Mouse (Mus musculus) adrenal gland, postnatal 0 days (tissue): Measurements from ENCODE around the gene Dnajc19. TPM values are rescaled to one million over a fixed set of nuclear protein-coding genes. Genes with fewer than 3 reads are reported as not detected.

ENCODE experiments used
- polyA plus RNA-seq: library from polyadenylated mRNA; unstranded; fragments of >200 nt; fragmentation: Nextera tagmentation; extraction: Ambion mirVana; gene quantifications from 2 replicates; pipeline ENCODE4 v1.2.1, GENCODE M21; 2015

Gene Dnajc19
- polyA plus RNA-seq = 288 and 496 TPM in 2 replicates

DNA sequence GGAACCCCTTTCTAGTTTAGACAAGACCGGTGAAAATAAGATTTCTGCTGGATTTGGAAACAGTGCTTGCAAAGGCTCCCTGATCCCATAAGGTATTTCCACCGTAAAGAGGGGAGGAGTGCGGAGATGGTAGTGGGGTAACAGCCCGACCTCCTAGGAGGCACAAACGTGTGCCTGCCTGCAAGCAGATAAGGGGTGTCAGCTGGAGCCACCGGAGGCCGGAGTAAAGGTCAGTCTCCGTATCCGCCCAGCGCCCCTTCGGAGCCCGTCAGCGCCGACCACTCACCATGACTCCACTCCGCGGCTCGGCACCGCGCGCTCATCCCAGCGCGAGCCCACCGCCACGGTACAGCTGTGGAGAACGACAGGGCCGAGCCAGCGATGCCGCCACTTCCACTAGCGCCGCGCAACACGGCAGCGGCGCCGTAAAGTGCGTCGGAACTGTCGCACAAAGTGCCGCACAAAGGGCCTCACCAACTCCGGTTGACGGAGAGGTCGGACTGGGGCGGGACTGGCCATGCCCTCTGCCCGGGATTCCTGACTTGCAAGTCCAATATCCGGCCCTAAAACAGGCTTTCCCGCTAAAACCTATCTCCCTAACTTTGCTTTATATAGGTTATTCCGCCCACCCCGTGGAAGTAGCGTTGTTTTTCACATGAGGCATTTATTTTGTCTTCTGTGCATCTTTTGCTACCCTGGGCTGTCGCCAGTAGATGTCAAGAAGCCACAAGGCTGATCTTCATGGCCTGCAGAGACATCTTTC lies at the start of gene Dnajc19:
Dnajc19 (minus strand) TSS at position 422 of the 763 bp plus-strand sequence.

DNA sequence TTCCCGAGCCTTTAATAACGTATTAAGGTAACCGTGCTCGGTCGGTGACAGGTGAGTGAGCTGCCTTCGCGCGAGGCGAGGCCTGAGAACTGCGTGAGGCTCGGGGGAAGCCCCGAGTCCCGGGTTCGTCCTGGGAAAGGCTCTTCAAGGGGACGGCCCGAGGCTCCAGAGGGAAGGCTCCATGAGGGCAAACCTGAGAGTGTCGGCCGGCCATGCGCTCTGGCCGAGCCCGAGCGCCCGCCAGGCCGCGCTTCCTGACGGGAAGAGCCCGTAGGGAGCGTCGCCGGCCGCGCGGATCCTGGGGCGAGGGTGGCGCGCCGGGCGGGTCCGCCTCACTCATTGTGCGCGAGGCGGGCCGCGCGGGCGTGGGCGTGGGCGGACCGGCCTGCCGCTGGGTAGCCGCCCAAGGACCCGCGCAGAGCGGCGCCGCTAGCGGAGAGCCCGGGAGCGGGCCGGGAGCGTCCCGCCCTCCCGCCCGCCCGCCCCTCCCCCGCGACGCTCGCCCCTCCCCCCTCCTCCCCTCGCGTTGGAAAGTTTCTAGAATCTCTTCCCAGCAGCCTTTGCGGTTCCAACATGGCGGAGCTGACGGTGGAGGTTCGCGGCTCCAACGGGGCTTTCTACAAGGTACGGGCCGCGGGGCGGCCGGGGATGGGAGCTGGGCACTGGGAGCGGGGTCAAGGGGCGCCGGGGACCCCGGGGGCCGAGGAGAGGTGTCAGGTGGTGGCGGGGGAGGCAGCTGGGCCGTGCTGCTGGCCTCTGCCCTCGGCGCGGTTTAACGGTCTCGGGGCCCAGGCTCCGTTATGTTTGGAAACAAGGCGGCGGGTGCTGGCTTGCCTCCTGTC lies 61.4 kb downstream of the Dnajc19 start, which contains the start of gene Fxr1:
Fxr1 (plus strand) TSS at position 404 of the 842 bp plus-strand sequence.

Other genes with a start within 250 kb of the Dnajc19 start
- 2.5 and 2.7 TPM in 2 replicates for gene Ccdc39, start 237.0 kb downstream of the Dnajc19 start, polyA plus RNA-seq
- 44.9 and 54.3 TPM in 2 replicates for gene Fxr1, start 61.4 kb downstream of the Dnajc19 start, polyA plus RNA-seq